Mouse (Mus musculus) megakaryocyte, embryonic 14.5 days (primary cell): Measurements from ENCODE around the gene Rgn.

Experiments used
- FLI1 ChIP-seq: IDR thresholded peaks from 2 replicates; pipeline ENCODE4 v1.6.1; 2012; ENCODE audit warnings: low read length, inconsistent platforms, mixed read lengths
- GATA1 ChIP-seq: IDR thresholded peaks from 3 replicates; pipeline ENCODE4 v1.6.1; 2012; ENCODE audit warnings: mixed read lengths, low read length, inconsistent platforms, borderline replicate concordance

- no peak for TF ChIP-seq GATA1
- TF ChIP-seq FLI1: no peak
Observed at GRCm38 (mm10) chrX:20532621-20533020, 17.0 kb upstream of the Rgn start.
